Mouse (Mus musculus): Measurements from ENCODE around the gene Rdh9. TPM values are rescaled to one million over a fixed set of nuclear protein-coding genes. Genes with fewer than 3 reads are reported as not detected.

Rdh9 gene
- 0.25 TPM for polyA plus RNA-seq (2017; shearing (Covaris generic))

DNA sequence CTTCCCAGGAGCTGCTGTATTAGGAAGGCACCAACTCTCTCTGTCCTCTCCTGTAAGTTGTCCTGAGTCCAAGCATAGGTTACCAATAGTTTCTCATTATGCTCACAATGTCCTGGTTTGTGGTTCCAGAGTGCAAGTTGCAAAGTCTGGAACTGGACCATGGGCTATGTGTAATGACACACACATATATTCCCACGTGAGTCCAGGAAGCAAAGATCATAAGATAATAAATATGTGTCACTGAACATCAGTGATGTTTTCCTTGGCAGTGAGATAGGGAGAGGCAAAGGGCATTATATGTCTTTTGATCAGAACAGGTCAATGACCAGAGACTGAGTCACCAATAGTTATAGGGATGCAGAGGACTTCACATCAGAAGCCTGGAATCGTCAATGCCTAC, at the start of gene Rdh9:
Gene Rdh9, plus strand, starts transcription at position 376 of the 400 bp plus-strand sequence.

DNA sequence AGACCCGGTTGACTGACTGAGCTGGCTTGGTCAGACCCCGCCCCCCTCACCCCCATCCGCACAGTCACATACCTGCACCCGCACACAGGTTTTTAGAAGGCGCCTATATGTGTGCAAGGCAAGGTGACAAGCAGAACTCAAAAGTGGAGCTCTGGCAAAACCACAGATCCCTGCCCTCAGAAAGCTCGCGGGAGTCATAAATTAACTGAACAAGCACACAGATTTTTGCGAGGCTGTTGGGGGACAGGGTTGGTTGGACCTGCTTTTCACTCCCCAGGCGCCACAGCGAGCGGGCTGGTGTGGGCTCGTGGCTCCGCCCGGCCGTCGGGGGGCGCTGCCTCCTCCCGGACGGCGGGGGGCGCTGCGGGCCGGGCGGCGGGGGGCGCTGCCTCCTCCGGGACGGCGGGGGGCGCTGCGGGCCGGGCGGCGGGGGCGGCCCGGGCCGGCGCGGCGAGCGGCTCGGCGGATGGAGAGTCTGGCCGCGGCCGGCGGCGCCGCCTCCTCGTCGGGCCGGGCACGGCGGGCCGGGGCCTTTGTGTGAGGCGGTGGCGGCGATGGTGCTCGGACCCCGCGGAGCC, 37.0 kb upstream of the Rdh9 start, which contains the start of gene Zbtb39:
Gene Zbtb39, plus strand, starts transcription at position 456 of the 578 bp plus-strand sequence.

DNA sequence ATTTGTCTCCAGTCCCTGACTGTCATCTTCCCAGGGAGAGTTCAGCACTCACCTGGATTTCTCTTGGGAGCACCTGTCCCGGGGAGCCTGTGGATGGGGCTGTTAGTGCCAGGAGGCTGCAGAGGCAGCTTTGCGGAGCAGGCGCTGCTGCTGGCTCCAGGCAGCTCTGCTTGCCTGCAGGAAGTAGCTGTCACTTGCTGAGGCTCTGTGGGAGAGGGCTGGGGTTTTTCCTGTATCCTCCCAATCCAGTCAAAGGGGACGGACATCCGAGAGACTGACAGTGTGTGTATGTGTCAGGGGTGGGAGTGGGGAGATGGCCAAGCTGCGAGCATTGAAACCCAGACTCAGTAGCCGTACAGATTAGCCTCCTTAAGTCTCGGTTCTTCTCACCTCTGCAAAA, 24.6 kb upstream of the Rdh9 start, which contains the start of gene Gpr182:
Gene Gpr182, minus strand, starts transcription at position 185 of the 400 bp plus-strand sequence.

DNA sequence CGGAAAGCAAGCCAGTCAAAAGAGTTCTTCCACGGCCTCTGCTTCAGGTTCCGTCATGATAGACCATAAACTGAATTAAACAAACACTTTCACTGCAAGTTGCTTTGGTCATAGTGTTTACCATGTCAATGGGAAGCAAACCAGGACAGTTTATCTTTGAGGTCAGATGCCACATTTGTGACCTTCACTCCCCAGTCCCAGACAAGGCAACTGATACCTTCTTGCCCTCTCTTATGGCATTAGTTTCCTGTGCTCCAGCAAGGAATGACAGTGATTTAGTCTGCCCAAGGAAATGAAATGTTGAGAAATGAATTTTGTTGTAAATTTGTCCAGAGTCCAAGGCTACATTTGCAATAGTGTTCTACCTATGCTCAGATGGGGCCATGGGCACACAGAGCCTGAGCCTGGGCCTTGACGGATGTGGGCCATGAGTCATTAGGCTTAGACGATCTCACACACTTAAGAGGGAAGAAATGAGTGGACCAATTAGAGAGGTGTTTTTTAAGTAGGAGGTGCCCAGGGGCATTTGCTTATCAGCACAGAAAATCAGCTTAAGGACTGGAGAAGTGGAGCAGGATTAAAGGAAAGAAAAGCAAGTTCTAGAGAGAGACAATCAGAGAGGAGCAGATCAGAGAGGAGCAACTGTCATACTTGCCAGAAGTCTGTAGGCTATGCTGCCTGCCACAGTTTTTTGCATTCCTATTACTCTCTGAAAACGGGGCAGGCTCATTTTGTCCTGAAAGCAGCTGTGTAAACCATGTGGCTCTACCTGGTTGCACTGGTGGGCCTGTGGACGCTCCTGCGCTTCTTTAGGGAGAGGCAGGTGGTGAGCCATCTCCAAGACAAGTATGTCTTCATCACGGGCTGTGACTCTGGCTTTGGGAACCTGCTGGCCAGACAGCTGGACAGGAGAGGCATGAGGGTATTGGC, 16.7 kb upstream of the Rdh9 start, which contains the start of the genes Rdh1 and Rdh16f1:
Gene Rdh1, plus strand, starts transcription at position 541 of the 930 bp plus-strand sequence.
Gene Rdh16f1, plus strand, starts transcription at position 607 of the 930 bp plus-strand sequence.

DNA sequence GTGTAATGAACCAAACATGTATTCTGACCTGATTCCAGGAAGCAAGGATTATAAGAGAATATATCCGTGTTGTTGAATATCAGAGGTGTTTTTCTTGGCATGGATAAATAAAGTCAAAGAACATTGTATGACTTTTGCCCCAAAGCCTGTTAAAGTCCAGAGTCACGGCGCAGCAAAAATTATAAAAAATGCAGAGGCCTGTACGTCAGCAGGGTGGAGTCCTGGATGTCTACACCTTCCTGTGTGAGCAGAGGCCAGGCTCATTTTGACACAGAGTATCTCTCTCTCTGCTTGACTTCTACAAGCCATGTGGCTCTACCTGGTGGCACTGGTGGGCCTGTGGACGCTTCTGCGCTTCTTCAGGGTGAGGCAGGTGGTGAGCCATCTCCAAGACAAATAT, 24.7 kb downstream of the Rdh9 start, which contains the start of gene Rdh16:
Gene Rdh16, plus strand, starts transcription at position 262 of the 400 bp plus-strand sequence.

Other genes starting within 250 kb of the Rdh9 start
- gene Nxph4, start 241.8 kb upstream of the Rdh9 start, polyA plus RNA-seq (2017; shearing (Covaris generic)) = not detected
- not detected for gene Lrp1, start 155.2 kb upstream of the Rdh9 start, polyA plus RNA-seq (2017; shearing (Covaris generic))
- gene Stat6, start 133.4 kb upstream of the Rdh9 start, polyA plus RNA-seq (2017; shearing (Covaris generic)) = 246 TPM
- gene Nemp1, start 109.5 kb upstream of the Rdh9 start, polyA plus RNA-seq (2017; shearing (Covaris generic)) = 8.2 TPM
- 50.2 TPM for gene Nab2, start 107.8 kb upstream of the Rdh9 start, polyA plus RNA-seq (2017; shearing (Covaris generic))
- 0.16 TPM for gene Myo1a, start 71.2 kb upstream of the Rdh9 start, polyA plus RNA-seq (2017; shearing (Covaris generic))
- gene Tac2, start 51.9 kb upstream of the Rdh9 start, polyA plus RNA-seq (2017; shearing (Covaris generic)) = not detected
- gene Zbtb39, start 36.8 kb upstream of the Rdh9 start, polyA plus RNA-seq (2017; shearing (Covaris generic)) = 0.66 TPM
- not detected for gene Gpr182, start 24.7 kb upstream of the Rdh9 start, polyA plus RNA-seq (2017; shearing (Covaris generic))
- gene Rdh1, start 16.7 kb upstream of the Rdh9 start, polyA plus RNA-seq (2017; shearing (Covaris generic)) = not detected
- gene Rdh16f1, start 16.6 kb upstream of the Rdh9 start, polyA plus RNA-seq (2017; shearing (Covaris generic)) = not detected
- not detected for gene Rdh16, start 24.8 kb downstream of the Rdh9 start, polyA plus RNA-seq (2017; shearing (Covaris generic))
- not detected for gene Rdh19, start 73.5 kb downstream of the Rdh9 start, polyA plus RNA-seq (2017; shearing (Covaris generic))
- gene Rdh16f2, start 90.1 kb downstream of the Rdh9 start, polyA plus RNA-seq (2017; shearing (Covaris generic)) = not detected
- gene Rdh7, start 112.4 kb downstream of the Rdh9 start, polyA plus RNA-seq (2017; shearing (Covaris generic)) = not detected
- gene Sdr9c7, start 122.1 kb downstream of the Rdh9 start, polyA plus RNA-seq (2017; shearing (Covaris generic)) = not detected
- not detected for gene Hsd17b6, start 231.2 kb downstream of the Rdh9 start, polyA plus RNA-seq (2017; shearing (Covaris generic))
- 14.3 TPM for gene Prim1, start 238.8 kb downstream of the Rdh9 start, polyA plus RNA-seq (2017; shearing (Covaris generic))

Measured in naive thymus-derived CD4-positive, alpha-beta T cell, adult 5 months (primary cell).